Mouse (Mus musculus) adrenal gland, postnatal 14 days (tissue): Measurements from ENCODE around the gene Aldh9a1. TPM values are rescaled to one million over a fixed set of nuclear protein-coding genes. Genes with fewer than 3 reads are reported as not detected.
A peak's percentile ranks its signal among the peaks of the same experiment; 100 is the strongest.
"Not testable (repeated sequence)": the region's sequence is repeated elsewhere in the genome, so short reads cannot be mapped to it uniquely, and the experiment has no call there.

Experiments used
- DNase-seq: peaks from one replicate; pipeline ENCODE4 v3.0.0; 2021; ENCODE audit warnings: mixed read lengths
- long read RNA-seq, 2 experiments: library from polyadenylated mRNA; stranded (forward); transcript quantifications; one replicate each; pipeline ENCODE4 v2.0.0; 2021
- total RNA-seq: library from RNA; stranded (reverse); gene quantifications from 2 replicates; pipeline ENCODE4 v1.2.3, GENCODE M21; 2021

Gene Aldh9a1
- 56.9 and 59.4 TPM in 2 replicates for total RNA-seq
- long read RNA-seq, experiment 1, transcript Aldh9a1-201 (11 exons, 2,835 nt): major isoform, 108 of 126 reads
- long read RNA-seq, experiment 1, partial matches to known transcripts: 6 of 126 reads
- long read RNA-seq, experiment 1, other reads (novel, unspliced or antisense): 12 of 126 reads
- long read RNA-seq, experiment 2, transcript Aldh9a1-201 (11 exons, 2,835 nt): major isoform, 55 of 63 reads
- long read RNA-seq, experiment 2, partial matches to known transcripts: 1 of 63 reads
- long read RNA-seq, experiment 2, other reads (novel, unspliced or antisense): 7 of 63 reads

- DNase-seq: peak; percentile 95
Measured at GRCm38 (mm10) chr1:167349815-167350596, at the start of gene Aldh9a1. Gene Aldh9a1, plus strand, starts transcription at chr1:167349991.

- DNase-seq: no peak
Measured at GRCm38 (mm10) chr1:167300122-167300521, 49.7 kb upstream of the Aldh9a1 start.

- no peak for DNase-seq
Measured at GRCm38 (mm10) chr1:167305501-167306137, 44.2 kb upstream of the Aldh9a1 start.

- peak; percentile 89 for DNase-seq
Measured at GRCm38 (mm10) chr1:167306451-167307240, 43.1 kb upstream of the Aldh9a1 start.

- no peak for DNase-seq
Measured at GRCm38 (mm10) chr1:167307674-167308073, 42.1 kb upstream of the Aldh9a1 start.

GRCm38 (mm10) chr1:167308261-167309054 lies 41.3 kb upstream of the Aldh9a1 start, which contains the start of gene Tmco1:
Gene Tmco1, plus strand, starts transcription at chr1:167308378.
- DNase-seq: peak; percentile 99

GRCm38 (mm10) chr1:167312367-167312766 lies 37.4 kb upstream of the Aldh9a1 start:
- no peak for DNase-seq

- no peak for DNase-seq
Measured at GRCm38 (mm10) chr1:167313220-167313619, 36.6 kb upstream of the Aldh9a1 start.

- DNase-seq: peak; percentile 62
Measured at GRCm38 (mm10) chr1:167321691-167322090, 28.1 kb upstream of the Aldh9a1 start.

GRCm38 (mm10) chr1:167328776-167329175 lies 21.0 kb upstream of the Aldh9a1 start:
- no peak for DNase-seq

- no peak for DNase-seq
Measured at GRCm38 (mm10) chr1:167331106-167331505, 18.7 kb upstream of the Aldh9a1 start.

GRCm38 (mm10) chr1:167336398-167336797 lies 13.4 kb upstream of the Aldh9a1 start:
- DNase-seq: no peak

- DNase-seq: peak; percentile 90
Measured at GRCm38 (mm10) chr1:167337463-167338095, 12.2 kb upstream of the Aldh9a1 start.

- no peak for DNase-seq
Measured at GRCm38 (mm10) chr1:167339177-167339781, 10.5 kb upstream of the Aldh9a1 start.

GRCm38 (mm10) chr1:167340111-167340787 lies 9.5 kb upstream of the Aldh9a1 start:
- no peak for DNase-seq

- no peak for DNase-seq
Measured at GRCm38 (mm10) chr1:167340910-167341528, 8.8 kb upstream of the Aldh9a1 start.

- no peak for DNase-seq
Measured at GRCm38 (mm10) chr1:167342831-167343230, 7.0 kb upstream of the Aldh9a1 start.

GRCm38 (mm10) chr1:167345994-167346520 lies 3.7 kb upstream of the Aldh9a1 start:
- not testable (repeated sequence) for DNase-seq

GRCm38 (mm10) chr1:167349206-167349605 lies 585 bp upstream of the Aldh9a1 start:
- DNase-seq: not testable (repeated sequence)
